Mouse (Mus musculus) MEL (cell line): ENCODE data around the gene Spata2. TPM values are rescaled to one million over a fixed set of nuclear protein-coding genes. Genes with fewer than 3 reads are reported as not detected.
A peak's percentile ranks its signal among the peaks of the same experiment; 100 is the strongest.

Experiments
- DNase-seq: peaks from one replicate; pipeline ENCODE4 v3.0.0; 2011; ENCODE audit warnings: low read depth, low spot score
- H3K27ac ChIP-seq: 2 replicates; pipeline ENCODE4 v1.5.1; 2012; ENCODE audit warnings: low read depth, mild to moderate bottlenecking, control low read depth, low read length, moderate library complexity; ENCODE audit not compliant: control insufficient read depth
- H3K27me3 ChIP-seq, 2 experiments: fragments of 150-350 bp in 1 of 2; sonication (generic) in 1 of 2; 2 replicates each; pipeline ENCODE4 v1.6.1; 2012; ENCODE audit warnings: low read length in 2 of 2, mild to moderate bottlenecking in 2 of 2, improper control_type of control experiment in 1 of 2, moderate library complexity in 1 of 2; ENCODE audit not compliant: insufficient read depth in 2 of 2, control insufficient read depth in 1 of 2
- H3K36me3 ChIP-seq, 2 experiments: 2 replicates each; pipeline ENCODE4 v1.6.1; 2012 to 2014; ENCODE audit warnings: low read length in 2 of 2, improper control_type of control experiment in 1 of 2, inconsistent platforms in 1 of 2, mild to moderate bottlenecking in 1 of 2; ENCODE audit not compliant: insufficient read depth in 2 of 2, control insufficient read depth in 1 of 2
- H3K4me1 ChIP-seq, 2 experiments: fragments of 150-350 bp in 1 of 2; sonication (generic) in 1 of 2; 2 replicates each; pipeline ENCODE4 v1.6.1; 2012; ENCODE audit warnings: low read length in 2 of 2, improper control_type of control experiment in 1 of 2, mild to moderate bottlenecking in 1 of 2; ENCODE audit not compliant: insufficient read depth in 2 of 2, control insufficient read depth in 1 of 2
- H3K4me3 ChIP-seq, 2 experiments: fragments of 150-350 bp in 1 of 2; sonication (generic) in 1 of 2; 2 replicates each; pipeline ENCODE4 v1.5.1; 2012; ENCODE audit warnings: low read depth in 2 of 2, low read length in 2 of 2, mild to moderate bottlenecking in 2 of 2, moderate library complexity in 2 of 2, control low read depth in 1 of 2, improper control_type of control experiment in 1 of 2; ENCODE audit not compliant: control insufficient read depth in 1 of 2, insufficient read depth in 1 of 2
- H3K79me2 ChIP-seq: 2 replicates; pipeline ENCODE4 v1.6.1; 2012; ENCODE audit warnings: mild to moderate bottlenecking, low read length, moderate library complexity; ENCODE audit not compliant: control insufficient read depth, poor library complexity, insufficient read depth
- H3K9ac ChIP-seq: 2 replicates; pipeline ENCODE4 v1.6.1; 2012; ENCODE audit warnings: low read depth, mild to moderate bottlenecking, control low read depth, low read length, moderate library complexity; ENCODE audit not compliant: control insufficient read depth, poor library complexity, severe bottlenecking
- H3K9me3 ChIP-seq: fragments of 150-350 bp; sonication (generic); replicated peaks from 2 replicates; pipeline ENCODE4 v1.6.1; 2012; ENCODE audit warnings: mild to moderate bottlenecking, low read length, improper control_type of control experiment, moderate library complexity; ENCODE audit not compliant: insufficient read depth
- CTCF ChIP-seq, 3 experiments: IDR thresholded peaks in 2 of 3; conservative IDR thresholded peaks in 1 of 3; 2 replicates each; pipeline ENCODE4 v1.5.1; 2011 to 2012; ENCODE audit warnings: low read length in 3 of 3, low read depth in 2 of 3, mild to moderate bottlenecking in 2 of 3, improper control_type of control experiment in 1 of 3, inconsistent platforms in 1 of 3, mixed read lengths in 1 of 3, moderate library complexity in 1 of 3; ENCODE audit not compliant: control insufficient read depth in 1 of 3, insufficient read depth in 1 of 3, poor library complexity in 1 of 3, severe bottlenecking in 1 of 3
- ETS1 ChIP-seq: IDR thresholded peaks from 2 replicates; pipeline ENCODE4 v1.6.1; 2012; ENCODE audit warnings: low read depth, mild to moderate bottlenecking, inconsistent platforms, low read length, improper control_type of control experiment, moderate library complexity
- GABPA ChIP-seq: IDR thresholded peaks from 2 replicates; pipeline ENCODE4 v1.6.1; 2012; ENCODE audit warnings: low read depth, mild to moderate bottlenecking, inconsistent platforms, low read length, improper control_type of control experiment, moderate library complexity
- HCFC1 ChIP-seq: IDR thresholded peaks from 2 replicates; pipeline ENCODE4 v1.6.1; 2012; ENCODE audit warnings: low read depth, mild to moderate bottlenecking, inconsistent platforms, low read length, improper control_type of control experiment, moderate library complexity
- JUND ChIP-seq: IDR thresholded peaks from 2 replicates; pipeline ENCODE4 v1.6.1; 2011; ENCODE audit warnings: low read depth, mild to moderate bottlenecking, improper control_type of control experiment, low read length
- KAT2A ChIP-seq: conservative IDR thresholded peaks from 2 replicates; pipeline ENCODE4 v1.6.1; 2012; ENCODE audit warnings: low read depth, low read length, improper control_type of control experiment, inconsistent platforms
- MAFK ChIP-seq: IDR thresholded peaks from 2 replicates; pipeline ENCODE4 v1.6.1; 2011; ENCODE audit warnings: low read depth, mild to moderate bottlenecking, low read length, improper control_type of control experiment, borderline replicate concordance
- MAZ ChIP-seq: IDR thresholded peaks from 2 replicates; pipeline ENCODE4 v1.6.1; 2012; ENCODE audit warnings: low read depth, mild to moderate bottlenecking, inconsistent platforms, low read length, improper control_type of control experiment
- MYB ChIP-seq: IDR thresholded peaks from 2 replicates; pipeline ENCODE4 v1.6.1; 2011; ENCODE audit warnings: mild to moderate bottlenecking, low read depth, low read length, improper control_type of control experiment
- NELFE ChIP-seq: IDR thresholded peaks from 2 replicates; pipeline ENCODE4 v1.6.1; 2011; ENCODE audit warnings: low read depth, low read length, improper control_type of control experiment
- NRF1 ChIP-seq: IDR thresholded peaks from 2 replicates; pipeline ENCODE4 v1.6.1; 2014; ENCODE audit warnings: low read depth, mild to moderate bottlenecking, inconsistent platforms, low read length, improper control_type of control experiment, moderate library complexity; ENCODE audit not compliant: poor library complexity, insufficient read depth, severe bottlenecking
- POLR2A ChIP-seq, 2 experiments: IDR thresholded peaks; 2 replicates each; pipeline ENCODE4 v1.6.1; 2011 to 2012; ENCODE audit warnings: low read length in 2 of 2, mild to moderate bottlenecking in 2 of 2, control low read depth in 1 of 2, improper control_type of control experiment in 1 of 2, low read depth in 1 of 2, moderate library complexity in 1 of 2; ENCODE audit not compliant: control insufficient read depth in 1 of 2, insufficient read depth in 1 of 2, poor library complexity in 1 of 2
- RCOR1 ChIP-seq: IDR thresholded peaks from 2 replicates; pipeline ENCODE4 v1.6.1; 2012; ENCODE audit warnings: low read depth, mild to moderate bottlenecking, inconsistent platforms, low read length, improper control_type of control experiment
- SIN3A ChIP-seq: IDR thresholded peaks from 2 replicates; pipeline ENCODE4 v1.6.1; 2012; ENCODE audit warnings: low read length, improper control_type of control experiment, inconsistent platforms
- TAL1 ChIP-seq: IDR thresholded peaks from 2 replicates; pipeline ENCODE4 v1.6.1; 2012; ENCODE audit warnings: mild to moderate bottlenecking, inconsistent platforms, low read length, moderate library complexity, mixed read lengths
- TCF12 ChIP-seq: IDR thresholded peaks from 2 replicates; pipeline ENCODE4 v1.6.1; 2014; ENCODE audit warnings: low read depth, mild to moderate bottlenecking, inconsistent platforms, low read length, improper control_type of control experiment, moderate library complexity
- UBTF ChIP-seq: IDR thresholded peaks from 2 replicates; pipeline ENCODE4 v1.6.1; 2012; ENCODE audit warnings: low read depth, mild to moderate bottlenecking, inconsistent platforms, low read length, improper control_type of control experiment, moderate library complexity, borderline replicate concordance; ENCODE audit not compliant: insufficient read depth
- USF1 ChIP-seq: IDR thresholded peaks from 2 replicates; pipeline ENCODE4 v1.6.1; 2014; ENCODE audit warnings: low read depth, mild to moderate bottlenecking, inconsistent platforms, low read length, improper control_type of control experiment, moderate library complexity
- ZKSCAN1 ChIP-seq: IDR thresholded peaks from 2 replicates; pipeline ENCODE4 v1.6.1; 2012; ENCODE audit warnings: low read depth, mild to moderate bottlenecking, inconsistent platforms, low read length, improper control_type of control experiment, moderate library complexity
- ZNF384 ChIP-seq: IDR thresholded peaks from 2 replicates; pipeline ENCODE4 v1.6.1; 2012; ENCODE audit warnings: low read depth, mild to moderate bottlenecking, inconsistent platforms, low read length, improper control_type of control experiment
- polyA plus RNA-seq, 2 experiments: library from polyadenylated mRNA; stranded (reverse) in 1 of 2; unstranded in 1 of 2; fragments of >175 nt in 1 of 2; fragments of >200 nt in 1 of 2; gene quantifications; 2 replicates each; pipeline versions ENCODE4 v1.2.1 to v1.2.4; 2012; ENCODE audit warnings: low replicate concordance in 2 of 2, low read depth in 1 of 2; ENCODE audit not compliant: insufficient read length in 2 of 2, insufficient read depth in 1 of 2, missing spikeins in 1 of 2
- total RNA-seq: library from RNA; depleted of rRNA; stranded (reverse); fragments of 300-350 nt; gene quantifications from 2 replicates; pipeline ENCODE4 v1.2.3, GENCODE M21; 2012

Spata2 gene
- total and polyA plus RNA-seq, 3 experiments: 9.4 to 33.5 TPM; not detected in 1

- Histone ChIP-seq H3K9ac (no peak overlapping the region), H3K36me3 (peaks cover 0 to 9% of the 10 kb centered on the region in 2 experiments; a peak in 3 of 4 replicates), H3K27me3 (no peaks in the 10 kb centered on the region), H3K79me2 (no peaks in the 10 kb centered on the region), H3K4me3 (no peak overlapping the region), H3K4me1 (no peaks in the 10 kb centered on the region; a peak in 1 of 4 replicates), H3K9me3 (no peaks in the 10 kb centered on the region), H3K27ac (no peak overlapping the region)
- TF ChIP-seq ZNF384: no peak
- DNase-seq: no peak
Measured at GRCm38 (mm10) chr2:167453814-167454213, 38.9 kb downstream of the Spata2 start.

DNA sequence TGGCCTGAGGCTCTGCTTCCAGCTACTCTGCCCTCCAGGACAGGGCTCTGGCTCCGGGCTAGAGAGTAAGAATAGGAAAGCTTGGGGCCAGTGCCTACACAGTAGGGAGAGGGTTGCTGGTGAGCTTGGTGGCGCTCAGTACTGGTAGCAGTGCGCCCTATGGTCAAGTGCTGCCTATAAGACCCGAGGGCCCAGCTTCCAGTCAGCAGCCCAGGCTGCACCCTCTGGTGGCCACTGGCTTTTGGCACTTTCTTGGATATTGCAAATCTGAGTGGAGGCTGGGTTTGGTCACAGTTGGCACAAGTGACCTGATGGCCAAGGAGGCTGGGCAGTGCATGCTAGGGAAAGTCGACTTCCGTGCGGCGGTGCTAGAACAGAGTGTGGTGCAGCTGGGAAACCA is 42.0 kb downstream of the Spata2 start:
- Histone ChIP-seq H3K36me3 (peaks cover 0 to 13% of the 10 kb centered on the region in 2 experiments; a peak in 2 of 4 replicates), H3K4me1 (no peaks in the 10 kb centered on the region), H3K9ac (no peak overlapping the region), H3K4me3 (no peak overlapping the region), H3K27me3 (no peaks in the 10 kb centered on the region), H3K27ac (no peak overlapping the region), H3K79me2 (no peaks in the 10 kb centered on the region), H3K9me3 (no peaks in the 10 kb centered on the region)
- no peak for DNase-seq
- TF ChIP-seq MYB (no peak), UBTF (no peak), USF1 (no peak), CTCF (IDR thresholded peaks at IDR 0.05 in 2 of 3, conservative IDR thresholded peaks at IDR 0.05 in 1 of 3; ENCODE audit: control insufficient read depth in 1 of 3, insufficient read depth in 1 of 3, low read depth in 2 of 3, low read length in 3 of 3, poor library complexity in 1 of 3, severe bottlenecking in 1 of 3) (0 out of 6 replicates have a peak, but pooled peaks of 1 of the 3 experiments have one; percentile 13), RCOR1 (no peak), TAL1 (no peak), MAFK (no peak)

GRCm38 (mm10) chr2:167449331-167450275 is 43.1 kb downstream of the Spata2 start:
- no peak overlapping the region for H3K4me3 ChIP-seq
- no peaks in the 10 kb centered on the region for H3K27me3 ChIP-seq
- H3K36me3 ChIP-seq: peaks cover 0 to 11% of the 10 kb centered on the region in 2 experiments; a peak in 2 of 4 replicates
- DNase-seq: no peak
- no peaks in the 10 kb centered on the region for H3K79me2 ChIP-seq
- no peak overlapping the region for H3K9ac ChIP-seq
- no peaks in the 10 kb centered on the region for H3K9me3 ChIP-seq
- no peak for TF ChIP-seq NRF1
- TF ChIP-seq ZKSCAN1: no peak
- TF ChIP-seq NELFE: no peak
- TF ChIP-seq SIN3A: no peak
- TF ChIP-seq TCF12: no peak
- TF ChIP-seq HCFC1: no peak
- no peak for TF ChIP-seq JUND
- TF ChIP-seq MAZ: no peak
- no peak for TF ChIP-seq GABPA
- no peak for TF ChIP-seq KAT2A
- no peak for TF ChIP-seq POLR2A (IDR thresholded peaks at IDR 0.05; ENCODE audit: control insufficient read depth in 1 of 2, insufficient read depth in 1 of 2, low read depth in 1 of 2, low read length in 2 of 2, poor library complexity in 1 of 2)
- no peak for TF ChIP-seq ETS1
- no peak for TF ChIP-seq MAFK
- TF ChIP-seq ZNF384: no peak
- H3K27ac ChIP-seq: no peak overlapping the region
- no peaks in the 10 kb centered on the region for H3K4me1 ChIP-seq
